Mouse (Mus musculus): Measurements from ENCODE around the gene Zfp296. TPM values are rescaled to one million over a fixed set of nuclear protein-coding genes. Genes with fewer than 3 reads are reported as not detected.

Gene Zfp296
- polyA plus RNA-seq, 1 experiment from 2014 or later, result 1.2 TPM

DNA sequence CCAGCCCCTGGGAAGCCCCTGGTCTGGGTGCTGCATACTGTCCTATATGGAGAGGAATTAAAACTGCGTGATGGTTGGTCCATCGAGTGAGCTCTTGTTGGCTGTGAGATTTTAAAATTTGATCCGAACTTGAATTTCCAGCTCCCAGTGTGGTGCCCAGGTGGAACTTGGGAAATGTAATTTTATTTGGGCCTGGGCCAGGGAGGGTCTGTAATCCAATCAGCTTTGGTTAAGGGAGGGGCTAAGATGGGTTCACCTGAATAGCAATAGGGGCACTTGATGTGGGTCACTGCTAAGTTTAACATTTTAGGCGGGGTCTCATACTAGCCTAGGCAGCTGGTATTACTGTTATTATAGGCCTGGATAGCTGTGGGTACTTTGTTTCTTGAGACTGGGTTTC, 1.3 kb downstream of the Zfp296 start:
- H3K4me2 ChIP-seq (ENCODE audit: low read depth, low read length), result peak overlapping the region; percentile 83
- TF ChIP-seq CTCF (IDR thresholded peaks at IDR 0.05; ENCODE audit: low read depth), result no peak
- no peak for TF ChIP-seq EP300 (IDR thresholded peaks at IDR 0.05; ENCODE audit: low read depth)
- H3K9me3 ChIP-seq (ENCODE audit: low read length), result no peaks in the 10 kb centered on the region
- peaks cover 35% of the 10 kb centered on the region for H3K4me1 ChIP-seq (ENCODE audit: insufficient read depth)
- peaks cover 6% of the 10 kb centered on the region for H3K36me3 ChIP-seq (replicated peaks; ENCODE audit: insufficient read depth, low read length)
- no peak for DNase-seq
- ATAC-seq, result no peak
- H3K9ac ChIP-seq (replicated peaks), result no peak overlapping the region
- H3K27ac ChIP-seq (ENCODE audit: low read depth), result peak overlapping the region; percentile 69; the same call in 1 of the 2 replicates
- 58% methylated on average over 4 of the region's 4 CpGs for WGBS (ENCODE audit: insufficient replicate concordance)
- peaks cover 5% of the 10 kb centered on the region; the same call in 1 of the 2 replicates for H3K27me3 ChIP-seq (ENCODE audit: insufficient read depth, low read length)
- H3K4me3 ChIP-seq (ENCODE audit: low read depth, low read length), result peak overlapping the region; percentile 53

- H3K4me2 ChIP-seq (ENCODE audit: low read depth, low read length), result no peak overlapping the region
- DNase-seq, result no peak
Measured at GRCm38 (mm10) chr7:19579751-19580150, 2.7 kb downstream of the Zfp296 start.

DNA sequence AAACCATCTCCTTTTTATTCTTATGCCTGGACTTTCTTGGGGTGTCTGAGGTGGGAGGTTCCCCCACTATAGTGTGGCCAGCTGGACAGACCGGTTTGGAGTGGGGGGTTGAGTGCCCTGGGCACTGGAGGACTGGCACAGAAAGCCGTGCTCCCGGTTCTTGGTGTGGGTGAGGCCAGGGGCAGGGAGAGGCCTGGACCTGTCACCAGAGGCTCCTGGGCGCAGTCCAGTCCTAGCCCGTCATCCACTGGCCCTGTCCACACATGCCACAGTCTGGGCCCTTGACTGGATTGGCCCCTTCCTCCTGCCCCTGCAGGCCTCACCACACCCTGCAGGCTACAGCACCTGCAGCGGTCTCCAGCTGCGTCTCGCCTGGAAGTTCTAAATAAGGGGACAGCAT, 3.5 kb downstream of the Zfp296 start:
- no peak for DNase-seq
- peaks cover 26% of the 10 kb centered on the region for H3K36me3 ChIP-seq (replicated peaks; ENCODE audit: insufficient read depth, low read length)
- no peak overlapping the region for H3K27ac ChIP-seq (ENCODE audit: low read depth)
- H3K4me1 ChIP-seq (ENCODE audit: insufficient read depth), result peaks cover 29% of the 10 kb centered on the region
- H3K4me3 ChIP-seq (ENCODE audit: low read depth, low read length), result no peak overlapping the region
- peaks cover 5% of the 10 kb centered on the region; the same call in 1 of the 2 replicates for H3K27me3 ChIP-seq (ENCODE audit: insufficient read depth, low read length)
- H3K9me3 ChIP-seq (ENCODE audit: low read length), result no peaks in the 10 kb centered on the region
- ATAC-seq, result no peak
- no peak overlapping the region for H3K4me2 ChIP-seq (ENCODE audit: low read depth, low read length)
- 89% methylated on average over 8 of the region's 8 CpGs for WGBS (ENCODE audit: insufficient replicate concordance)
- TF ChIP-seq CTCF (IDR thresholded peaks at IDR 0.05; ENCODE audit: low read depth), result no peak
- TF ChIP-seq EP300 (IDR thresholded peaks at IDR 0.05; ENCODE audit: low read depth), result no peak
- H3K9ac ChIP-seq (replicated peaks), result no peak overlapping the region

More at GRCm38 (mm10) chr7:19579751-19580150, 2.7 kb downstream of the Zfp296 start:
- no peak for ATAC-seq
- WGBS (ENCODE audit: insufficient replicate concordance), result 93% methylated on average over 10 of the region's 10 CpGs
- H3K36me3 ChIP-seq (replicated peaks; ENCODE audit: insufficient read depth, low read length), result peaks cover 19% of the 10 kb centered on the region
- H3K9me3 ChIP-seq (ENCODE audit: low read length), result no peaks in the 10 kb centered on the region
- no peak overlapping the region for H3K9ac ChIP-seq (replicated peaks)
- H3K27me3 ChIP-seq (ENCODE audit: insufficient read depth, low read length), result peaks cover 5% of the 10 kb centered on the region; the same call in 1 of the 2 replicates
- H3K4me1 ChIP-seq (ENCODE audit: insufficient read depth), result peaks cover 31% of the 10 kb centered on the region
- TF ChIP-seq CTCF (IDR thresholded peaks at IDR 0.05; ENCODE audit: low read depth) (no peak), EP300 (IDR thresholded peaks at IDR 0.05; ENCODE audit: low read depth) (no peak)
- H3K4me3 ChIP-seq (ENCODE audit: low read depth, low read length), result no peak overlapping the region
- H3K27ac ChIP-seq (ENCODE audit: low read depth), result no peak overlapping the region

DNA sequence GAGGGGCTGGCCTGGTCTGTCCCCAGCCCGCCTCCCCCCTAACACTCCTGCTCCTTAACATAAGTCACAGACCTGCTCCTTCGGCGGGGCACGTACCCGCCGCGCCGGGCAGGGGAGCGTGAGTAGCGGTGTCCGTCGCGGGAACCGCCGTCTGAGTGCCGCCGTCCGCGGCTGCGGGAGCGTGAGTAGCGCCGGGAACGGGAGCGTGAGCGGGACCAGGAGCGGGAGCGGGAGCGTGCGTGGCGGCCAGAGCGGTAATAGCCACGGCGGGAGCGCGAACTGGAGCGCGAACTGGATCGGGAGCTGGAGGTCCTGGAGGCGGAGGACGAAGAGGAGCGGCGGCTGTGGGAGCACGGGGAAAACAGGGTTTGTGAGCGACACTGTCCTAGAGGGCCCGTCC, 9.2 kb downstream of the Zfp296 start:
- H3K4me2 ChIP-seq (ENCODE audit: low read depth, low read length), result no peak overlapping the region
- DNase-seq, result no peak
- TF ChIP-seq EP300 (IDR thresholded peaks at IDR 0.05; ENCODE audit: low read depth) (no peak), CTCF (IDR thresholded peaks at IDR 0.05; ENCODE audit: low read depth) (no peak)
- WGBS (ENCODE audit: insufficient replicate concordance), result 93% methylated on average over 43 of the region's 46 CpGs
- H3K9ac ChIP-seq (replicated peaks), result no peak overlapping the region
- H3K36me3 ChIP-seq (replicated peaks; ENCODE audit: insufficient read depth, low read length), result peaks cover 73% of the 10 kb centered on the region
- H3K27me3 ChIP-seq (ENCODE audit: insufficient read depth, low read length), result no peaks in the 10 kb centered on the region
- no peak overlapping the region for H3K4me3 ChIP-seq (ENCODE audit: low read depth, low read length)
- H3K27ac ChIP-seq (ENCODE audit: low read depth), result no peak overlapping the region
- H3K4me1 ChIP-seq (ENCODE audit: insufficient read depth), result no peaks in the 10 kb centered on the region
- ATAC-seq, result no peak
- H3K9me3 ChIP-seq (ENCODE audit: low read length), result no peaks in the 10 kb centered on the region

DNA sequence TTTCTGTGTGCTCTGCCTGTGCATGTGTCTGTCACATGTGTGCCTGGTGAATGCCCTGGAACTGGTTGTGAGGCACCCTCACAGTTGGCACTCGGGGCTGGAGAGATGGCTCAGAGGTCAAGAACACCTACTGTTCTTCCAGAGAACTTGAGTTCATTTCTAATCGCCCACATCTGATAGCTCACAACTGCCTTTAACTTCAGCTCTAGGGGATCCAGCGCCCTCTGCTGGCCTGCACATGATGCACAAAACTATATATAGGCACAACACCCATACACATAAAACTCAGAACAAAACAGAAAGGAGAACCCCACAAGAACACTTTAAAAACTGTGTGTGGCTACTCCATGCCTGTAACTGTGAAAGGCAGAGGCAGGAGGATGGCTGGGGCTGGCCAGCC, 12.1 kb downstream of the Zfp296 start:
- H3K27me3 ChIP-seq (ENCODE audit: insufficient read depth, low read length), result no peaks in the 10 kb centered on the region
- H3K36me3 ChIP-seq (replicated peaks; ENCODE audit: insufficient read depth, low read length), result peaks cover 86% of the 10 kb centered on the region
- WGBS (ENCODE audit: insufficient replicate concordance), result 48% methylated on average over 3 of the region's 3 CpGs
- ATAC-seq (peak; percentile 35; the same call in 1 of the 2 replicates), DNase-seq (peak; percentile 79)
- TF ChIP-seq EP300 (IDR thresholded peaks at IDR 0.05; ENCODE audit: low read depth), result no peak
- peak; percentile 83 for TF ChIP-seq CTCF (IDR thresholded peaks at IDR 0.05; ENCODE audit: low read depth)
- no peak overlapping the region for H3K4me3 ChIP-seq (ENCODE audit: low read depth, low read length)
- H3K9ac ChIP-seq (replicated peaks), result no peak overlapping the region
- no peak overlapping the region for H3K4me2 ChIP-seq (ENCODE audit: low read depth, low read length)
- no peaks in the 10 kb centered on the region for H3K4me1 ChIP-seq (ENCODE audit: insufficient read depth)
- no peaks in the 10 kb centered on the region for H3K9me3 ChIP-seq (ENCODE audit: low read length)
- H3K27ac ChIP-seq (ENCODE audit: low read depth), result no peak overlapping the region

DNA sequence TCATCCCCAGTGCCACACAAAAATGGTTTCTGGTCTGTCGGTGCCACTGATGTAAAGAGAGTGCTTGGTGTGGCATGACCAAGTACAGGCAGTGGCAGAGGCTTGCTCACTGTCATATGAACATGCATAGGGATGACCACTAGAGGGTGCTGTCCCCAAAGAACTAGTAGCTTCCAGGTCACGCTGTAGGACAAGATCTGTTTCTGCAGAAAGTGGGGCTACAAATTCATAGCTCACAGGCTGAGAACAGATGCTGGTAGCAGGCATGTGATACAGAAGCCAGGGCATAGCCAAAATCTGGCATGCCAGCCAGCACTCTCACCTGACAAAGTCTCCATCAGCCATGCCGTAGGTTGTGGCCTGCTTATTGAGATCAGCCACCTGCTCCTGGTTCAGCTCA, 12.8 kb downstream of the Zfp296 start:
- ATAC-seq (peak; percentile 69), DNase-seq (peak; percentile 78)
- no peak overlapping the region for H3K4me2 ChIP-seq (ENCODE audit: low read depth, low read length)
- H3K27me3 ChIP-seq (ENCODE audit: insufficient read depth, low read length), result no peaks in the 10 kb centered on the region
- H3K9me3 ChIP-seq (ENCODE audit: low read length), result no peaks in the 10 kb centered on the region
- H3K4me3 ChIP-seq (ENCODE audit: low read depth, low read length), result no peak overlapping the region
- no peak overlapping the region for H3K9ac ChIP-seq (replicated peaks)
- no peaks in the 10 kb centered on the region for H3K4me1 ChIP-seq (ENCODE audit: insufficient read depth)
- H3K36me3 ChIP-seq (replicated peaks; ENCODE audit: insufficient read depth, low read length), result peaks cover 79% of the 10 kb centered on the region
- TF ChIP-seq EP300 (IDR thresholded peaks at IDR 0.05; ENCODE audit: low read depth) (no peak), CTCF (IDR thresholded peaks at IDR 0.05; ENCODE audit: low read depth) (peak; percentile 96)
- H3K27ac ChIP-seq (ENCODE audit: low read depth), result no peak overlapping the region
- WGBS (ENCODE audit: insufficient replicate concordance), result 65% methylated on average over 3 of the region's 3 CpGs

All from liver, postnatal 0 days (tissue).